Mouse (Mus musculus) hindbrain, embryonic 11.5 days (tissue): ENCODE data around the gene Lsamp. TPM values are rescaled to one million over a fixed set of nuclear protein-coding genes. Genes with fewer than 3 reads are reported as not detected.

Experiments used
- ATAC-seq: fragments of 200-750 bp; cut with Nextera tagmentation; 2 replicates; pipeline ENCODE4 v1.8.0; 2017; ENCODE audit warnings: mild to moderate bottlenecking, moderate TSS enrichment, moderate library complexity; ENCODE audit not compliant: low FRiP score
- DNase-seq: peaks from one replicate; pipeline ENCODE4 v3.0.0-alpha.2; 2015; ENCODE audit warnings: low spot score
- H3K27ac ChIP-seq: fragments of 300-500 bp; sonication (generic); 2 replicates; pipeline ENCODE4 v1.5.1; 2014; ENCODE audit warnings: mild to moderate bottlenecking, low read depth, low read length
- H3K27me3 ChIP-seq: fragments of 300-500 bp; sonication (generic); 2 replicates; pipeline ENCODE4 v1.6.1; 2014; ENCODE audit warnings: mild to moderate bottlenecking, low read length, moderate library complexity, mixed read lengths; ENCODE audit not compliant: control insufficient read depth, insufficient read depth
- H3K36me3 ChIP-seq: fragments of 300-500 bp; sonication (generic); 2 replicates; pipeline ENCODE4 v1.6.1; 2014; ENCODE audit warnings: mild to moderate bottlenecking, low read length, moderate library complexity, mixed read lengths; ENCODE audit not compliant: control insufficient read depth, insufficient read depth
- H3K4me1 ChIP-seq: fragments of 300-500 bp; sonication (generic); replicated peaks from 2 replicates; pipeline ENCODE4 v1.6.1; 2014; ENCODE audit warnings: low read length, mixed read lengths; ENCODE audit not compliant: control insufficient read depth, insufficient read depth
- H3K4me2 ChIP-seq: fragments of 300-500 bp; sonication (generic); replicated peaks from 2 replicates; pipeline ENCODE4 v1.6.1; 2014; ENCODE audit warnings: mild to moderate bottlenecking, low read depth, low read length
- H3K4me3 ChIP-seq: fragments of 300-500 bp; sonication (generic); 2 replicates; pipeline ENCODE4 v1.5.1; 2014; ENCODE audit warnings: low read depth, low read length
- H3K9ac ChIP-seq: fragments of 300-500 bp; sonication (generic); 2 replicates; pipeline ENCODE4 v1.6.1; 2014; ENCODE audit warnings: low read depth, low read length
- H3K9me3 ChIP-seq: fragments of 300-500 bp; sonication (generic); 2 replicates; pipeline ENCODE4 v1.6.1; 2016; ENCODE audit warnings: low read length; ENCODE audit not compliant: control insufficient read depth
- WGBS: fragments of 180-500 bp; shearing (Covaris S2); extraction: QIAGEN DNeasy Blood & Tissue Kit; methylation state at CpG from one replicate; pipeline ENCODE4 v1.1.7; 2014; 5-methylcytosine and 5-hydroxymethylcytosine counted together
- polyA plus RNA-seq: library from polyadenylated mRNA; unstranded; fragments of >200 nt; fragmentation: Nextera tagmentation; extraction: Ambion mirVana; gene quantifications from 2 replicates; pipeline ENCODE4 v1.2.1, GENCODE M21; 2014

Gene Lsamp
- polyA plus RNA-seq, 1 experiment from 2014 or later, result 16.3 TPM

DNA sequence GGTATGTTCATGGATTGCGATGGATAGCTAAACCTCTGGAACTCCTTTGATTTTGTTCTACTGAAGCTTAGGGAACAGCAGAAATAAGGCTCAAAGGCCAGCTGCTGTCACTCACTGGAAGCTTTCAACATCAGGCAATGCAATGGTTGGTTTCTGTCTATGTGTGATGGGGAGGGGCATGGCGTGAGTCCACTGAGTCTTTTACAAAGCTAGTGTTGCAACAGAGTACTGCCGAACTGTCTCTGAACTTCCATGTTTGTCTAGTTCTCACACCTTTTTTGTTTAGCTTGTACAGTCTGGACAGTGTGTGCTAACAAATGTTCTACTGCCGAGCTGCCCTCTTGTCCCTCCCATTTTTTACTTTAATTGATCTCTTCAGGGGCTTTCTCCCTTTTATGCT, 1258.7 kb downstream of the Lsamp start:
- Histone ChIP-seq H3K27ac (no peak overlapping the region), H3K9ac (no peak overlapping the region), H3K27me3 (no peaks in the 10 kb centered on the region), H3K4me1 (no peaks in the 10 kb centered on the region), H3K4me3 (no peak overlapping the region), H3K4me2 (no peak overlapping the region), H3K36me3 (no peaks in the 10 kb centered on the region), H3K9me3 (no peaks in the 10 kb centered on the region)
- ATAC-seq (no peak), DNase-seq (no peak)
- 78% methylated on average over 4 of the region's 4 CpGs for WGBS

DNA sequence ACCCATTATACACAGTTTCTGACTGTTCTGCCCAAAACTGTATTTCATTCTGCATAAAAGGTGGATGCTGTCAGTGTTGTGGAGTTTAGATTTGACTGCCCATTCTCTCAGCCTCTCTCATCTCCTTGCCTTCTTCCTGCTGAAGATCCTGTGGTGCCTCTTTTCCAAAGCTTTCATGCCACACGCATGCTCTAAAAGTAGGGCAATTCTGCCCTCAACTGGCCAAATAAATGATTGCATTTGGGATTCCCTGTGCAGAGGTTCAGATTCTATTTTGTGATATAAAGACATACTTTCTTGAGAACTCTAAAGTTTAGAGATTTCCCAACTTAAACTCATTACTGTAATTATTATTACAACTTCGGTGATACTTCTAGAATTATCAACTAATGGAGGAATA, 1260.5 kb downstream of the Lsamp start:
- no peaks in the 10 kb centered on the region for H3K4me1 ChIP-seq
- H3K27ac ChIP-seq, result no peak overlapping the region
- WGBS, result 10% methylated on average over 2 of the region's 2 CpGs
- H3K4me3 ChIP-seq, result no peak overlapping the region
- no peak overlapping the region for H3K9ac ChIP-seq
- no peaks in the 10 kb centered on the region for H3K9me3 ChIP-seq
- H3K27me3 ChIP-seq, result no peaks in the 10 kb centered on the region
- H3K4me2 ChIP-seq, result no peak overlapping the region
- DNase-seq (peak; percentile 80), ATAC-seq (peak; percentile 67)
- no peaks in the 10 kb centered on the region for H3K36me3 ChIP-seq

DNA sequence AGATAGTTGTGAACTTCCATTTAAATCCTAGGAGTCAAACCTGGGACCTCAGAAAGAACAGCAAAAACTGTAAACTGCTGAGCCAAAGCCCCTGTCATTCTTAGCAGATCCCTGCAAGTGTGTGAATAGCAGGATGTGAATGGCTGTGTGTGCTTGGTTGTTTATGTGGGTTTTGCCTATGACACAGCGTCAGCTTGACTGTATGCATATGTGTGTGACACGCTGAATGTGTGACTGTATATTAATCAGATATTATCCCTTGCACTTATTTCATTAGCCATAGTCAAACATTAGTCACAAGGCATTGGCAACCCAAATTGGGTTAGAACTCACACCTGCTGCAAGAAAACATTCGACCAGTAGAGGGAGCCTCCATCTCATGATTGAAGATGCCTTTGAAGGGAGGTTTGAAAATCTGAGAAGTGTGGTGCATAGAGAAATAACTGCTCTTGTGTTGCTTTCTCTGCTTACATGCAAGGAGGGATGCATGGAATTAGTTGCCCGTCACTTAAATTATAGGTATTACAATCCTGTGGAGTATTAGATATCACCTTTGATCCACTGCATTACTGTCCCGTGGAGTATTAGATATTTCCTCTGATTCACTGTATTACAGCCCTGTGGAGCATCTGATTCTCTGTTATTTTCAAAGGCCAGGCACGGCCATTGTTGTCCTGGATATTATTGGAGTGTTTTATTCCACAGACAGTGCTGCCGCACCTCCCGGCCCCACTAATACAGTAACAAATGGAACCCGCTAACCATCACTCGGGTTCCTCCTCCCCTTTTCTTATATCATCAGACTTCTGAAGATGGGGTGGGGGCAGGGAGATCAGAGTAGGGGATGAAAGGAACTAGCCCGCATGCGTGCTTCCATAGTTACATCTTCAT, 1274.2 kb downstream of the Lsamp start:
- DNase-seq (peak; percentile 83), ATAC-seq (peak; percentile 78)
- Histone ChIP-seq H3K9ac (no peak overlapping the region), H3K4me3 (no peak overlapping the region), H3K27me3 (no peaks in the 10 kb centered on the region), H3K9me3 (no peaks in the 10 kb centered on the region), H3K36me3 (no peaks in the 10 kb centered on the region), H3K4me1 (no peaks in the 10 kb centered on the region), H3K4me2 (no peak overlapping the region), H3K27ac (no peak overlapping the region)
- 60% methylated on average over 12 of the region's 12 CpGs for WGBS

DNA sequence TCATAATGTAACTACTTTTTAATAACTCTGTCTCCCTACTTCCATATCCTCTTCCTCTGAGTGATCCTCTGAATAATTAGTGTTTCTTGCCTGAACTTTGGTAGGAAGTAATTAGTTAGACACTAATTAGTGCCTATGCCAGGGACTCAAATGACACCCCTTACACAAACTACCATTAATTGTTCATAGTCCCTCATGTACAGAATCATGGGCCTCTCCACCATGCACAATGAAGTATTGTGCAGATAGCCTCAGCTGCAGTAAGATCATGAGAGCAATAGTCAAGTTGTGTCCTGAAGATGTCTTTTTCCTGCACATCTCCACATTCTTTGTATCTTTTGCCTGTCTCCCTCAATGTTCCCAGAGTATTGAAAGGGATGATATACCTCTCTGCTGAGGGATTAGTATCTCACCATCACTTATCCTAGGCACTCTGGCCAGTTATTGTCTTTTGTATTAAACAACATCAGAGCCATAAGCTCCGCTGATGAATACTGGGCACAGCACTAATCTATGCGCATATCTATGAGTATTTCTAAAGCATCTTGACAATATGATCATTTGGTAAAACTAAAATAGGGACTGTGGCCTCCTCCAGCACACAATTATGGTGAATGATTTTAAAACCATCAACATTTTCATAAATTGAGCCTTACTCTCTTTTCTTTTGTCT, 1292.0 kb downstream of the Lsamp start:
- H3K27ac ChIP-seq, result no peak overlapping the region
- H3K9ac ChIP-seq, result no peak overlapping the region
- H3K9me3 ChIP-seq, result no peaks in the 10 kb centered on the region
- no peaks in the 10 kb centered on the region for H3K27me3 ChIP-seq
- WGBS, result 75% methylated on average over 2 of the region's 2 CpGs
- H3K4me2 ChIP-seq, result no peak overlapping the region
- no peak overlapping the region for H3K4me3 ChIP-seq
- ATAC-seq, result no peak
- H3K4me1 ChIP-seq, result no peaks in the 10 kb centered on the region
- no peak for DNase-seq
- H3K36me3 ChIP-seq, result no peaks in the 10 kb centered on the region

DNA sequence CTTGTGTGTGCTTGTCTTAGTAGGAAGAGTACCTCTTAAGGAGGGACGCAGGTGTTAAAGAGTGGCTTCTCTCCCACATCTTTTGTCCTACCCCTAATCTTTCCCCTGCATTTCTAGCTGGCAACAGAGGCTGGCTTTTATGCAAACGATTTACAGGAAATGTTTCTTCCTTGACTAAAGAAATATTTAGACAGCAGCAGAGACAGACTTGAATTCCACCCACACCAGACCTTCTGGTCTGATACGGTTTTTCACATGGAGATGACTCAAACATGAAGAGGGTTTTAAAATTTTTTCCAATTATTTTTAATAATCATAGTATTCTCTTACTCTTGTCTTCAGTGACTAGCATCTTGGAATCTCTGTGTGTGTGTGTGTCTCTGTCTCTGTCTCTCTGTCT, 1333.8 kb downstream of the Lsamp start:
- ATAC-seq, result no peak
- 88% methylated on average over 3 of the region's 3 CpGs for WGBS
- H3K36me3 ChIP-seq, result no peaks in the 10 kb centered on the region

DNA sequence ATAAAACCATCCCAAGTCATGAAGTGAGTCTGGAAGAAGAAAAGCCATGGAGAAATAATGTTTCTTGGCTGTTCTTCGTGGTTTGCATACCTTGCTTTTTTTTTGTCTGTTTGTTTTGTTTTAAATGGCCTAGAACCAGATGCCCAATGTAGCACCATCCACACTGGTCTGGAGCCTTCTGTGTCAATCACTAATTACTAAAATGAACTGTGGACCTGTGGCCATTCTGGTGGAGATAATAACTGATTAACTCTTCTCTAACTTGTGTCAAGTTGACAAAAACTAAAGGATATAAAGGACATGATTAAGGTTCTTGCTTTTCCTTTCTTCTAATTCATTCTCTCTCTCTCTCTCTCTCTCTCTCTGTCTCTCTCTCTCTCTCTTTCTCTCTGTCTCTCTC, 1359.3 kb downstream of the Lsamp start:
- DNase-seq, result no peak
- Histone ChIP-seq H3K27ac (no peak overlapping the region), H3K4me3 (no peak overlapping the region), H3K4me2 (no peak overlapping the region), H3K9me3 (no peaks in the 10 kb centered on the region), H3K9ac (no peak overlapping the region), H3K4me1 (no peaks in the 10 kb centered on the region), H3K27me3 (no peaks in the 10 kb centered on the region), H3K36me3 (no peaks in the 10 kb centered on the region)
- 83% methylated on average over 1 of the region's 1 CpGs for WGBS
- no peak for ATAC-seq

More for the DNA sequence above, 1333.8 kb downstream of the Lsamp start:
- Histone ChIP-seq H3K4me2 (no peak overlapping the region), H3K4me3 (no peak overlapping the region), H3K27ac (no peak overlapping the region), H3K9ac (no peak overlapping the region), H3K27me3 (no peaks in the 10 kb centered on the region), H3K9me3 (no peaks in the 10 kb centered on the region), H3K4me1 (no peaks in the 10 kb centered on the region)
- DNase-seq, result no peak

DNA sequence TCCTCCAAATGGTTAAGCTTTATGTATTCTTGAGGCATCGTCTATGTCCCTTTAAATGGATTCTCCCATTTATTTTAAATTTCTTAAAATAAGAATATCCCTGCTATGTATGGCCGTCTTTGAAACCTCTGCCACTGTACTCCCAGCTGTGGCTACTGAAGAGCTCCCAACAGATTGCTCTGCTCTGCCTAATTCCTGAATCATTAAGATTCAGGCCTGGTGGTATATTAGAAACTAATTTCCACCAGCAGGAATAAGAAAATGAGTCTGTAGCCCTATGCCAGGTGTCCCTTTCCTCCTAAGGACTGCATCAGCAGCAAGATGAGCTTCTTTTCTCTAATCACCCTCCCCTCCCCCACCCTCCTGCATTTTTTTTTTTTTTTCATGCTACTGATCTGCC, 1381.0 kb downstream of the Lsamp start:
- ATAC-seq (no peak), DNase-seq (no peak)
- 83% methylated on average over 2 of the region's 2 CpGs for WGBS

DNA sequence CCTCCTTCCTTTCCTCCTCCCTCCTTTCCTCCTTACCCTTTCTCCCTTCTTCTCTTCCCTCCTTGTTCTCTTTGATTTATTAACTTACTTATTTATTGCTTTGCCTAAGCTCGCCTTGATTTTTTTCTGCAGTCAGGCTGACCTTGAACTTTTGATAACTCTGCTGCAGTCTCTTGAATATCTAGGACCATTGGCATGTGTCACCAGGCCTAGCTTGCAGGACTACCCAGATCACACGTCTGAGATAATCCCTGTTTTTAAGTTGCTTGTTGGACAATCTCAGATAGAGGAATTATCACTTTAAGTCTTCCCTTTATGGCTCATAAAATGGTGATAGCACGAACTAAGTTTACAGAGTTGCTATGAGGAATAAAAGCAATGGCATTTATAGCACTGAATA, 1399.5 kb downstream of the Lsamp start:
- DNase-seq (no peak), ATAC-seq (no peak)
- Histone ChIP-seq H3K4me2 (no peak overlapping the region), H3K9me3 (no peaks in the 10 kb centered on the region), H3K4me3 (no peak overlapping the region), H3K27ac (no peak overlapping the region), H3K27me3 (no peaks in the 10 kb centered on the region), H3K9ac (no peak overlapping the region), H3K4me1 (no peaks in the 10 kb centered on the region), H3K36me3 (no peaks in the 10 kb centered on the region)
- 78% methylated on average over 3 of the region's 3 CpGs for WGBS

More for the DNA sequence above, 1381.0 kb downstream of the Lsamp start:
- H3K9ac ChIP-seq, result no peak overlapping the region
- H3K36me3 ChIP-seq, result no peaks in the 10 kb centered on the region
- no peaks in the 10 kb centered on the region for H3K4me1 ChIP-seq
- no peaks in the 10 kb centered on the region for H3K9me3 ChIP-seq
- H3K4me2 ChIP-seq, result no peak overlapping the region
- no peak overlapping the region for H3K27ac ChIP-seq
- no peak overlapping the region for H3K4me3 ChIP-seq
- H3K27me3 ChIP-seq, result no peaks in the 10 kb centered on the region

DNA sequence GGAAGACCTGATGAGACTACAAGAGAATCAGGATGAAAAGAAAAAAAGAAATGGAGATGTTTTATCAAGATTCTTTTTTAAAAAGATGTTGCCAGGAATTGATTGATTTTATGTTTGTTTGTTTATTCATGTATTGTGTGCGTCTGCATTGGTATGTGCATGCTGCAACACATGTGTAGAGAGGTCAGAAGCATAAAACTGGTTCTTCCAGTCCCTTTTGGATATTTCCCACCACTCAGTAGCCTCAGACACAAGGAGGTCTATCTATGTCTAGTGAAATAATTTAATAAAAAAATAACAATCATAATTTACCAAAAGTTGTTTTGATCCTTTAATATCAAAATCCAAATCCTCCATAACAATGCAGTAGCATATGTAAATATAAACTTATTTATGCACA, 1400.1 kb downstream of the Lsamp start:
- H3K27ac ChIP-seq, result no peak overlapping the region
- H3K36me3 ChIP-seq, result no peaks in the 10 kb centered on the region
- no peak overlapping the region for H3K9ac ChIP-seq
- H3K27me3 ChIP-seq, result no peaks in the 10 kb centered on the region
- no peaks in the 10 kb centered on the region for H3K4me1 ChIP-seq
- WGBS, result 79% methylated on average over 1 of the region's 1 CpGs
- no peaks in the 10 kb centered on the region for H3K9me3 ChIP-seq
- DNase-seq, result no peak
- no peak for ATAC-seq
- no peak overlapping the region for H3K4me2 ChIP-seq
- H3K4me3 ChIP-seq, result no peak overlapping the region
